Mouse (Mus musculus) MEL (cell line): ENCODE measurements around the gene Il23a. TPM values are rescaled to one million over a fixed set of nuclear protein-coding genes. Genes with fewer than 3 reads are reported as not detected.

Experiments used
- DNase-seq: peaks from one replicate; pipeline ENCODE4 v3.0.0; 2011; ENCODE audit warnings: low read depth, low spot score
- H3K27ac ChIP-seq: 2 replicates; pipeline ENCODE4 v1.5.1; 2012; ENCODE audit warnings: low read depth, mild to moderate bottlenecking, control low read depth, low read length, moderate library complexity; ENCODE audit not compliant: control insufficient read depth
- H3K27me3 ChIP-seq, 2 experiments: fragments of 150-350 bp in 1 of 2; sonication (generic) in 1 of 2; 2 replicates each; pipeline ENCODE4 v1.6.1; 2012; ENCODE audit warnings: low read length in 2 of 2, mild to moderate bottlenecking in 2 of 2, improper control_type of control experiment in 1 of 2, moderate library complexity in 1 of 2; ENCODE audit not compliant: insufficient read depth in 2 of 2, control insufficient read depth in 1 of 2
- H3K36me3 ChIP-seq, 2 experiments: 2 replicates each; pipeline ENCODE4 v1.6.1; 2012 to 2014; ENCODE audit warnings: low read length in 2 of 2, improper control_type of control experiment in 1 of 2, inconsistent platforms in 1 of 2, mild to moderate bottlenecking in 1 of 2; ENCODE audit not compliant: insufficient read depth in 2 of 2, control insufficient read depth in 1 of 2
- H3K4me1 ChIP-seq, 2 experiments: fragments of 150-350 bp in 1 of 2; sonication (generic) in 1 of 2; 2 replicates each; pipeline ENCODE4 v1.6.1; 2012; ENCODE audit warnings: low read length in 2 of 2, improper control_type of control experiment in 1 of 2, mild to moderate bottlenecking in 1 of 2; ENCODE audit not compliant: insufficient read depth in 2 of 2, control insufficient read depth in 1 of 2
- H3K4me3 ChIP-seq, 2 experiments: fragments of 150-350 bp in 1 of 2; sonication (generic) in 1 of 2; 2 replicates each; pipeline ENCODE4 v1.5.1; 2012; ENCODE audit warnings: low read depth in 2 of 2, low read length in 2 of 2, mild to moderate bottlenecking in 2 of 2, moderate library complexity in 2 of 2, control low read depth in 1 of 2, improper control_type of control experiment in 1 of 2; ENCODE audit not compliant: control insufficient read depth in 1 of 2, insufficient read depth in 1 of 2
- H3K79me2 ChIP-seq: 2 replicates; pipeline ENCODE4 v1.6.1; 2012; ENCODE audit warnings: mild to moderate bottlenecking, low read length, moderate library complexity; ENCODE audit not compliant: control insufficient read depth, poor library complexity, insufficient read depth
- H3K9ac ChIP-seq: 2 replicates; pipeline ENCODE4 v1.6.1; 2012; ENCODE audit warnings: low read depth, mild to moderate bottlenecking, control low read depth, low read length, moderate library complexity; ENCODE audit not compliant: control insufficient read depth, poor library complexity, severe bottlenecking
- H3K9me3 ChIP-seq: fragments of 150-350 bp; sonication (generic); replicated peaks from 2 replicates; pipeline ENCODE4 v1.6.1; 2012; ENCODE audit warnings: mild to moderate bottlenecking, low read length, improper control_type of control experiment, moderate library complexity; ENCODE audit not compliant: insufficient read depth
- BHLHE40 ChIP-seq: IDR thresholded peaks from 2 replicates; pipeline ENCODE4 v1.6.1; 2012; ENCODE audit warnings: low read depth, mild to moderate bottlenecking, inconsistent platforms, low read length, improper control_type of control experiment, borderline replicate concordance
- CHD1 ChIP-seq: IDR thresholded peaks from 2 replicates; pipeline ENCODE4 v1.6.1; 2012; ENCODE audit warnings: low read depth, mild to moderate bottlenecking, inconsistent platforms, low read length, improper control_type of control experiment
- CHD2 ChIP-seq: IDR thresholded peaks from 2 replicates; pipeline ENCODE4 v1.6.1; 2011; ENCODE audit warnings: low read length, improper control_type of control experiment
- CTCF ChIP-seq, 3 experiments: IDR thresholded peaks in 2 of 3; conservative IDR thresholded peaks in 1 of 3; 2 replicates each; pipeline ENCODE4 v1.5.1; 2011 to 2012; ENCODE audit warnings: low read length in 3 of 3, low read depth in 2 of 3, mild to moderate bottlenecking in 2 of 3, improper control_type of control experiment in 1 of 3, inconsistent platforms in 1 of 3, mixed read lengths in 1 of 3, moderate library complexity in 1 of 3; ENCODE audit not compliant: control insufficient read depth in 1 of 3, insufficient read depth in 1 of 3, poor library complexity in 1 of 3, severe bottlenecking in 1 of 3
- E2F4 ChIP-seq: IDR thresholded peaks from 2 replicates; pipeline ENCODE4 v1.6.1; 2011; ENCODE audit warnings: low read depth, low read length, improper control_type of control experiment, borderline replicate concordance
- ELF1 ChIP-seq: IDR thresholded peaks from 2 replicates; pipeline ENCODE4 v1.6.1; 2014; ENCODE audit warnings: low read depth, mild to moderate bottlenecking, inconsistent platforms, low read length, improper control_type of control experiment, moderate library complexity
- ETS1 ChIP-seq: IDR thresholded peaks from 2 replicates; pipeline ENCODE4 v1.6.1; 2012; ENCODE audit warnings: low read depth, mild to moderate bottlenecking, inconsistent platforms, low read length, improper control_type of control experiment, moderate library complexity
- GABPA ChIP-seq: IDR thresholded peaks from 2 replicates; pipeline ENCODE4 v1.6.1; 2012; ENCODE audit warnings: low read depth, mild to moderate bottlenecking, inconsistent platforms, low read length, improper control_type of control experiment, moderate library complexity
- HCFC1 ChIP-seq: IDR thresholded peaks from 2 replicates; pipeline ENCODE4 v1.6.1; 2012; ENCODE audit warnings: low read depth, mild to moderate bottlenecking, inconsistent platforms, low read length, improper control_type of control experiment, moderate library complexity
- JUND ChIP-seq: IDR thresholded peaks from 2 replicates; pipeline ENCODE4 v1.6.1; 2011; ENCODE audit warnings: low read depth, mild to moderate bottlenecking, improper control_type of control experiment, low read length
- MAFK ChIP-seq: IDR thresholded peaks from 2 replicates; pipeline ENCODE4 v1.6.1; 2011; ENCODE audit warnings: low read depth, mild to moderate bottlenecking, low read length, improper control_type of control experiment, borderline replicate concordance
- MAX ChIP-seq: IDR thresholded peaks from 2 replicates; pipeline ENCODE4 v1.6.1; 2011; ENCODE audit warnings: low read length, improper control_type of control experiment
- MAZ ChIP-seq: IDR thresholded peaks from 2 replicates; pipeline ENCODE4 v1.6.1; 2012; ENCODE audit warnings: low read depth, mild to moderate bottlenecking, inconsistent platforms, low read length, improper control_type of control experiment
- MEF2A ChIP-seq: IDR thresholded peaks from 2 replicates; pipeline ENCODE4 v1.6.1; 2014; ENCODE audit warnings: low read depth, mild to moderate bottlenecking, inconsistent platforms, low read length, improper control_type of control experiment; ENCODE audit not compliant: poor library complexity, insufficient replicate concordance, severe bottlenecking; ENCODE audit errors: extremely low read depth
- MXI1 ChIP-seq: IDR thresholded peaks from 2 replicates; pipeline ENCODE4 v1.6.1; 2011; ENCODE audit warnings: mild to moderate bottlenecking, low read depth, low read length, improper control_type of control experiment
- MYB ChIP-seq: IDR thresholded peaks from 2 replicates; pipeline ENCODE4 v1.6.1; 2011; ENCODE audit warnings: mild to moderate bottlenecking, low read depth, low read length, improper control_type of control experiment
- MYC ChIP-seq: IDR thresholded peaks from 2 replicates; pipeline ENCODE4 v1.6.1; 2011; ENCODE audit warnings: low read depth, mild to moderate bottlenecking, low read length, improper control_type of control experiment, moderate library complexity
- NELFE ChIP-seq: IDR thresholded peaks from 2 replicates; pipeline ENCODE4 v1.6.1; 2011; ENCODE audit warnings: low read depth, low read length, improper control_type of control experiment
- NRF1 ChIP-seq: IDR thresholded peaks from 2 replicates; pipeline ENCODE4 v1.6.1; 2014; ENCODE audit warnings: low read depth, mild to moderate bottlenecking, inconsistent platforms, low read length, improper control_type of control experiment, moderate library complexity; ENCODE audit not compliant: poor library complexity, insufficient read depth, severe bottlenecking
- POLR2AphosphoS2 ChIP-seq: IDR thresholded peaks from 2 replicates; pipeline ENCODE4 v1.6.1; 2011; ENCODE audit warnings: low read length, improper control_type of control experiment
- POLR2AphosphoS5 ChIP-seq: IDR thresholded peaks from 2 replicates; pipeline ENCODE4 v1.6.1; 2012; ENCODE audit warnings: low read depth, borderline replicate concordance, mild to moderate bottlenecking, inconsistent platforms, low read length, moderate library complexity, mixed read lengths
- TAL1 ChIP-seq: IDR thresholded peaks from 2 replicates; pipeline ENCODE4 v1.6.1; 2012; ENCODE audit warnings: mild to moderate bottlenecking, inconsistent platforms, low read length, moderate library complexity, mixed read lengths
- TBP ChIP-seq: IDR thresholded peaks from 2 replicates; pipeline ENCODE4 v1.8.0; 2011; ENCODE audit warnings: low read depth, low read length, improper control_type of control experiment
- UBTF ChIP-seq: IDR thresholded peaks from 2 replicates; pipeline ENCODE4 v1.6.1; 2012; ENCODE audit warnings: low read depth, mild to moderate bottlenecking, inconsistent platforms, low read length, improper control_type of control experiment, moderate library complexity, borderline replicate concordance; ENCODE audit not compliant: insufficient read depth
- USF1 ChIP-seq: IDR thresholded peaks from 2 replicates; pipeline ENCODE4 v1.6.1; 2014; ENCODE audit warnings: low read depth, mild to moderate bottlenecking, inconsistent platforms, low read length, improper control_type of control experiment, moderate library complexity
- USF2 ChIP-seq, 2 experiments: IDR thresholded peaks; 2 replicates each; pipeline ENCODE4 v1.6.1; 2011 to 2012; ENCODE audit warnings: improper control_type of control experiment in 2 of 2, low read length in 2 of 2, borderline replicate concordance in 1 of 2, inconsistent platforms in 1 of 2, low read depth in 1 of 2, mild to moderate bottlenecking in 1 of 2; ENCODE audit not compliant: insufficient read depth in 1 of 2
- ZC3H11A ChIP-seq: IDR thresholded peaks from 2 replicates; pipeline ENCODE4 v1.6.1; 2012; ENCODE audit warnings: low read depth, mild to moderate bottlenecking, inconsistent platforms, low read length, improper control_type of control experiment
- ZKSCAN1 ChIP-seq: IDR thresholded peaks from 2 replicates; pipeline ENCODE4 v1.6.1; 2012; ENCODE audit warnings: low read depth, mild to moderate bottlenecking, inconsistent platforms, low read length, improper control_type of control experiment, moderate library complexity
- ZMIZ1 ChIP-seq: IDR thresholded peaks from 2 replicates; pipeline ENCODE4 v1.6.1; 2012; ENCODE audit warnings: low read depth, mild to moderate bottlenecking, inconsistent platforms, low read length, improper control_type of control experiment, moderate library complexity
- polyA plus RNA-seq, 2 experiments: library from polyadenylated mRNA; stranded (reverse) in 1 of 2; unstranded in 1 of 2; fragments of >175 nt in 1 of 2; fragments of >200 nt in 1 of 2; gene quantifications; 2 replicates each; pipeline versions ENCODE4 v1.2.1 to v1.2.4; 2012; ENCODE audit warnings: low replicate concordance in 2 of 2, low read depth in 1 of 2; ENCODE audit not compliant: insufficient read length in 2 of 2, insufficient read depth in 1 of 2, missing spikeins in 1 of 2
- total RNA-seq: library from RNA; depleted of rRNA; stranded (reverse); fragments of 300-350 nt; gene quantifications from 2 replicates; pipeline ENCODE4 v1.2.3, GENCODE M21; 2012

Il23a gene
- total and polyA plus RNA-seq, 3 experiments: 0.12 to 0.29 TPM; not detected in 1

DNA sequence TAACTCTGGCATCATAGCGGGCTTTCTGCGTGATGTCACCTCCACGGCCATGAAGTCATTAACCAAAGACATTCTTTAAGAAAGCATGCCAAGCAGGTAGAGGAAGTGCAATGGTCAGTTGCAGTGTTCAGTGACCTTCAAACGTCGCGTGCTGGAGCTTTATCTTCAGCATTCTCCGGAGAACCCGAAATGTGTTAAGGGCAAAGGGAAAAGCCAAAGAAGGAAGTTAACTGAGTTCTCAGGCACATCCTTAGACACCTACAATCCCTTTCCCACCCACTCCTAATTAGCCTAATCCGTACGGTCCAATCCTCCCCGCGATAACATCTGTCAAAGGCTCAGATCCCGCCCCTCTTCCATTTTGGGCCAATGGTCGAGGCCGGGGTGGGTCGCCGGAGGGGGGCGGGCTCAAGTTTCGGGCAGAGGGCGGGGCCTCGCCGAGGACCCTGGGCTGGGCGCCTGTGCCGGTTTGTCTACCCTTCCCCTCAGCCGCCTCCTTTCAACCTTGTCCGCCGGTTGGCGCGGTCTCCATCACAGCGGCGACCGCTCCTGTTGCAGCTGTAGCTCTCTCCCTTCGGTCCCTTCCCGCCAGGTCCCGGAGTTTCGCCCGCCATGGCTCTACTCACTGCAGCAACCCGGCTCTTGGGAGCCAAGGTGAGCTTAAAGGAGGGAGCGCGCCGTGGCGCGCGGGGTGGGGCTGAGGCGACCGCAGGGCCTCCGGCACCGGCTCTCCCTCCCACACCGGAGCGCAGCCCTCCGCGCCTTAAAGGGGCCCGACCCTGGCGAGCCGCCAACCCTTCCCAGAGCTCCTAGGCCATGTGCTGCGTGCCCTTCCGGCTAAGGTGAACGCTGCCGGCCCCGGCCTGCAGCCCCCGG, 39.0 kb upstream of the Il23a start, which contains the start of gene Cs (continued):
- 0 out of 2 replicates have a peak, but pooled peaks have one; percentile 6 for TF ChIP-seq NRF1
- peak; percentile 90 for TF ChIP-seq MAX
- TF ChIP-seq MXI1: peak; percentile 62
- TF ChIP-seq MYC: peak; percentile 91
- TF ChIP-seq CHD1: no peak
- TF ChIP-seq UBTF: no peak
- peak; percentile 71; the same call in 1 of the 2 replicates for TF ChIP-seq BHLHE40
- 0 out of 2 replicates have a peak, but pooled peaks have one; percentile 31 for TF ChIP-seq E2F4
- TF ChIP-seq POLR2AphosphoS5: no peak
- TF ChIP-seq ZC3H11A: no peak
- no peak for TF ChIP-seq TAL1
- peak; percentile 59 for TF ChIP-seq ETS1
- TF ChIP-seq POLR2AphosphoS2: peak; percentile 73; the same call in 1 of the 2 replicates

DNA sequence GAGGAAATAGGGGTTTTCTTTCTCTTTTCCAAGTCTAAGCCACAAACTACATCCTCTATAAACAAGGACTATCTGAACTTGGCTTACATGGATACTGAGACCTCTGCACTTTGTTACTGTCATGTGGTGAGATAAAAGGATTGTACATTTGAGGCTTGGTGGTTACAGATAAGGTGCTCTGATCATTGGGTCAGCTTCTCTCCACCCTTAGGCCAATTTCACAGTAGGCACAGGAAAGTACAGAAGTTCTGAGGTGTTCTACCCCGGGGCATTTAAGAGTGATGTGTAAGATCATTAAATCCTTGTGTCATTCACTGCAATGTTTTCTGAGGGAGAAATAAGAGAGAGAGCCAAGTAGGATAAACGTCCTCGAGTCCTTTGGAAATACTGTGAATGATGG, 38.0 kb upstream of the Il23a start:
- peak; percentile 64 for DNase-seq
- no peaks in the 10 kb centered on the region for H3K27me3 ChIP-seq
- H3K9ac ChIP-seq: peak overlapping the region; percentile 82
- H3K27ac ChIP-seq: peak overlapping the region; percentile 98
- peaks cover 38% of the 10 kb centered on the region for H3K79me2 ChIP-seq
- peak overlapping the region; percentile 58 to 73 for H3K4me3 ChIP-seq
- peaks cover 4 to 57% of the 10 kb centered on the region in 2 experiments; a peak in 3 of 4 replicates for H3K36me3 ChIP-seq
- peaks cover 18 to 46% of the 10 kb centered on the region in 2 experiments for H3K4me1 ChIP-seq
- H3K9me3 ChIP-seq: no peaks in the 10 kb centered on the region
- TF ChIP-seq TBP (no peak), NELFE (no peak), ETS1 (peak; percentile 72), MAZ (no peak), CHD2 (no peak), MAFK (no peak), E2F4 (no peak), GABPA (no peak), POLR2AphosphoS5 (no peak), USF1 (peak; percentile 58; the same call in 1 of the 2 replicates), ZKSCAN1 (no peak), HCFC1 (no peak), USF2 (IDR thresholded peaks at IDR 0.05; ENCODE audit: borderline replicate concordance in 1 of 2, insufficient read depth in 1 of 2, low read depth in 1 of 2, low read length in 2 of 2) (no peak), MXI1 (0 out of 2 replicates have a peak, but pooled peaks have one; percentile 22), ZMIZ1 (no peak), UBTF (no peak), CHD1 (no peak), ELF1 (no peak), BHLHE40 (peak; percentile 22; the same call in 1 of the 2 replicates), MAX (no peak; the same call in 1 of the 2 replicates), POLR2AphosphoS2 (no peak; the same call in 1 of the 2 replicates), MYB (no peak), NRF1 (no peak), JUND (no peak), CTCF (IDR thresholded peaks at IDR 0.05 in 2 of 3, conservative IDR thresholded peaks at IDR 0.05 in 1 of 3; ENCODE audit: control insufficient read depth in 1 of 3, insufficient read depth in 1 of 3, low read depth in 2 of 3, low read length in 3 of 3, poor library complexity in 1 of 3, severe bottlenecking in 1 of 3) (no peak), MEF2A (no peak)
